Mouse (Mus musculus) kidney, embryonic 14.5 days (tissue): ENCODE measurements around the gene Adgrl3. TPM values are rescaled to one million over a fixed set of nuclear protein-coding genes. Genes with fewer than 3 reads are reported as not detected.
A peak's percentile ranks its signal among the peaks of the same experiment; 100 is the strongest.

Source experiments
- ATAC-seq: fragments of 200-750 bp; cut with Nextera tagmentation; 2 replicates; pipeline ENCODE4 v1.8.0; 2017; ENCODE audit warnings: moderate number of reproducible peaks, mild to moderate bottlenecking, moderate TSS enrichment, moderate library complexity; ENCODE audit not compliant: low FRiP score, low TSS enrichment
- H3K27ac ChIP-seq: fragments of 300-500 bp; sonication (generic); 2 replicates; pipeline ENCODE4 v1.5.1; 2014; ENCODE audit warnings: low read depth, mild to moderate bottlenecking, low read length, moderate library complexity, mixed read lengths
- H3K27me3 ChIP-seq: fragments of 300-500 bp; sonication (generic); 2 replicates; pipeline ENCODE4 v1.6.1; 2014; ENCODE audit warnings: mild to moderate bottlenecking, low read length; ENCODE audit not compliant: control insufficient read depth, insufficient read depth
- H3K36me3 ChIP-seq: fragments of 300-500 bp; sonication (generic); 2 replicates; pipeline ENCODE4 v1.6.1; 2014; ENCODE audit warnings: low read length, mixed read lengths; ENCODE audit not compliant: control insufficient read depth, insufficient read depth
- H3K4me1 ChIP-seq: fragments of 300-500 bp; sonication (generic); 2 replicates; pipeline ENCODE4 v1.6.1; 2014; ENCODE audit warnings: low read length, mixed read lengths; ENCODE audit not compliant: control insufficient read depth, insufficient read depth
- H3K4me2 ChIP-seq: fragments of 300-500 bp; sonication (generic); replicated peaks from 2 replicates; pipeline ENCODE4 v1.6.1; 2014; ENCODE audit warnings: low read depth, mild to moderate bottlenecking, low read length
- H3K4me3 ChIP-seq: fragments of 300-500 bp; sonication (generic); 2 replicates; pipeline ENCODE4 v1.5.1; 2014; ENCODE audit warnings: mild to moderate bottlenecking, low read length
- H3K9ac ChIP-seq: fragments of 300-500 bp; sonication (generic); 2 replicates; pipeline ENCODE4 v1.6.1; 2014; ENCODE audit warnings: low read depth, mild to moderate bottlenecking, low read length, moderate library complexity
- H3K9me3 ChIP-seq: fragments of 300-500 bp; sonication (generic); 2 replicates; pipeline ENCODE4 v1.6.1; 2016; ENCODE audit warnings: low read length; ENCODE audit not compliant: control insufficient read depth
- WGBS: fragments of 180-500 bp; shearing (Covaris S2); extraction: QIAGEN DNeasy Blood & Tissue Kit; methylation state at CpG from one replicate; pipeline ENCODE4 v1.1.7; 2014; 5-methylcytosine and 5-hydroxymethylcytosine counted together
- polyA plus RNA-seq: library from polyadenylated mRNA; unstranded; fragments of >200 nt; fragmentation: Nextera tagmentation; extraction: Ambion mirVana; gene quantifications from 2 replicates; pipeline ENCODE4 v1.2.1, GENCODE M21; 2014

Adgrl3 gene
- polyA plus RNA-seq, 1 experiment from 2014 or later: 28.2 TPM

GRCm38 (mm10) chr5:81156796-81157195 is 136.9 kb downstream of the Adgrl3 start:
- H3K27me3 ChIP-seq: no peaks in the 10 kb centered on the region
- H3K4me1 ChIP-seq: no peaks in the 10 kb centered on the region
- H3K4me3 ChIP-seq: no peak overlapping the region
- no peak for ATAC-seq
- H3K36me3 ChIP-seq: no peaks in the 10 kb centered on the region
- H3K9ac ChIP-seq: no peak overlapping the region
- H3K9me3 ChIP-seq: no peaks in the 10 kb centered on the region
- no peak overlapping the region for H3K4me2 ChIP-seq
- H3K27ac ChIP-seq: no peak overlapping the region
- WGBS: 77% methylated on average over 5 of the region's 5 CpGs

- Histone ChIP-seq H3K4me1 (no peaks in the 10 kb centered on the region), H3K4me2 (no peak overlapping the region), H3K27ac (no peak overlapping the region), H3K4me3 (no peak overlapping the region), H3K9me3 (no peaks in the 10 kb centered on the region), H3K27me3 (no peaks in the 10 kb centered on the region), H3K9ac (no peak overlapping the region), H3K36me3 (no peaks in the 10 kb centered on the region)
- WGBS: 93% methylated on average over 12 of the region's 12 CpGs
- ATAC-seq: no peak
These were observed 139.1 kb downstream of the Adgrl3 start for GRCm38 (mm10) chr5:81159013-81159412.

- H3K4me1 ChIP-seq: no peaks in the 10 kb centered on the region
- H3K27me3 ChIP-seq: no peaks in the 10 kb centered on the region
- H3K27ac ChIP-seq: no peak overlapping the region
- no peaks in the 10 kb centered on the region for H3K36me3 ChIP-seq
- no peak overlapping the region for H3K4me2 ChIP-seq
- no peak overlapping the region for H3K9ac ChIP-seq
- no peak overlapping the region for H3K4me3 ChIP-seq
- 90% methylated on average over 6 of the region's 6 CpGs for WGBS
- no peak for ATAC-seq
- H3K9me3 ChIP-seq: no peaks in the 10 kb centered on the region
These were observed 140.5 kb downstream of the Adgrl3 start for GRCm38 (mm10) chr5:81160431-81160830.

- Histone ChIP-seq H3K9ac (no peak overlapping the region), H3K36me3 (no peaks in the 10 kb centered on the region), H3K4me1 (no peaks in the 10 kb centered on the region), H3K27ac (no peak overlapping the region), H3K4me2 (no peak overlapping the region), H3K9me3 (no peaks in the 10 kb centered on the region), H3K4me3 (no peak overlapping the region), H3K27me3 (no peaks in the 10 kb centered on the region)
- peak; percentile 28; the same call in 1 of the 2 replicates for ATAC-seq
- 31% methylated on average over 4 of the region's 4 CpGs for WGBS
These were observed 169.0 kb downstream of the Adgrl3 start for GRCm38 (mm10) chr5:81188871-81189485.

GRCm38 (mm10) chr5:81200354-81200753 is 180.4 kb downstream of the Adgrl3 start:
- Histone ChIP-seq H3K9ac (no peak overlapping the region), H3K4me1 (no peaks in the 10 kb centered on the region), H3K9me3 (no peaks in the 10 kb centered on the region), H3K27ac (no peak overlapping the region), H3K4me3 (no peak overlapping the region), H3K27me3 (no peaks in the 10 kb centered on the region), H3K4me2 (no peak overlapping the region), H3K36me3 (no peaks in the 10 kb centered on the region)
- no peak for ATAC-seq

GRCm38 (mm10) chr5:81201885-81202284 is 181.9 kb downstream of the Adgrl3 start:
- Histone ChIP-seq H3K9me3 (no peaks in the 10 kb centered on the region), H3K4me1 (no peaks in the 10 kb centered on the region), H3K36me3 (no peaks in the 10 kb centered on the region), H3K9ac (no peak overlapping the region), H3K4me2 (no peak overlapping the region), H3K4me3 (no peak overlapping the region), H3K27me3 (no peaks in the 10 kb centered on the region), H3K27ac (no peak overlapping the region)
- ATAC-seq: no peak
- 87% methylated on average over 4 of the region's 4 CpGs for WGBS

- H3K9ac ChIP-seq: no peak overlapping the region
- H3K36me3 ChIP-seq: no peaks in the 10 kb centered on the region
- WGBS: 89% methylated on average over 2 of the region's 2 CpGs
- H3K9me3 ChIP-seq: no peaks in the 10 kb centered on the region
- no peak overlapping the region for H3K4me3 ChIP-seq
- no peak overlapping the region for H3K4me2 ChIP-seq
- no peak for ATAC-seq
- no peaks in the 10 kb centered on the region for H3K27me3 ChIP-seq
- no peak overlapping the region for H3K27ac ChIP-seq
- no peaks in the 10 kb centered on the region for H3K4me1 ChIP-seq
These were observed 198.6 kb downstream of the Adgrl3 start for GRCm38 (mm10) chr5:81218500-81219057.

- H3K27me3 ChIP-seq: no peaks in the 10 kb centered on the region
- H3K4me3 ChIP-seq: no peak overlapping the region
- no peak overlapping the region for H3K4me2 ChIP-seq
- no peaks in the 10 kb centered on the region for H3K4me1 ChIP-seq
- no peaks in the 10 kb centered on the region for H3K9me3 ChIP-seq
- H3K36me3 ChIP-seq: no peaks in the 10 kb centered on the region
- H3K9ac ChIP-seq: no peak overlapping the region
- no peak overlapping the region for H3K27ac ChIP-seq
- no peak for ATAC-seq
- 88% methylated on average over 6 of the region's 6 CpGs for WGBS
These were observed 204.5 kb downstream of the Adgrl3 start for GRCm38 (mm10) chr5:81224465-81224864.

- Histone ChIP-seq H3K27ac (no peak overlapping the region), H3K9me3 (no peaks in the 10 kb centered on the region), H3K4me2 (no peak overlapping the region), H3K4me1 (no peaks in the 10 kb centered on the region), H3K27me3 (no peaks in the 10 kb centered on the region), H3K9ac (no peak overlapping the region), H3K4me3 (no peak overlapping the region), H3K36me3 (no peaks in the 10 kb centered on the region)
- no peak for ATAC-seq
- WGBS: 95% methylated on average over 2 of the region's 2 CpGs
These were observed 205.5 kb downstream of the Adgrl3 start for GRCm38 (mm10) chr5:81225486-81225885.
